Mouse (Mus musculus): ENCODE measurements around the gene Aunip. TPM values are rescaled to one million over a fixed set of nuclear protein-coding genes. Genes with fewer than 3 reads are reported as not detected.
A peak's percentile ranks its signal among the peaks of the same experiment; 100 is the strongest.

Gene Aunip
- polyA plus RNA-seq (2015; fragmentation: Nextera tagmentation; extraction: Ambion mirVana): 14.4 and 14.6 TPM in 2 replicates

DNA sequence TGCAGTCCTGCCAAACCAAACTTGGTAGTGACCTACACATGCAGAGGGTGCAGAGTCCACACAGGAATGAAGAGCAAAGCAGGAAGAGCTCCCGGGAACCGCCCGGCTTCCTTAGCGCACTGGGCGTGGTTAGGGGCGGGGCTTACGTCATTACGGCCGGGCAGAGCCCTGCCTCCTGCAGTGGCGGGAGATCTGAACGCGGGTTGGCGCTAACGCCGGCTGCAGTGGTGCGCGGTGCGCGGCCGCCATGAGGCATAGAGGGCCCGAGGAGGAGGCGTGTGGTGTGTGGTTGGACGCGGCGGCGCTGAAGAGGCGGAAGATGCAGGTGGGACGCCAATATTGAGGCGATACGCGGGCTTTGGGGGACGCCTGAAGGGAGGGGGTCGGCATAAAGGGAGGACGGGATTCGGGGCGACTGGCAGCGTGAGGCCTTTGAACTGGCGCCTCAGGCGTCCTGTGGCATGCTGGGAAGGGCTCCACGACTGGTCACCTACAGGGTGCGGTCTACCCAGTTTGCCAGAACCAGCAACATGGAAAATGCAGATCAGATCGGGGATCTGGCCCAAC, at the start of gene Aunip:
Gene Aunip, plus strand, starts transcription at position 155 of the 567 bp plus-strand sequence.
- Histone ChIP-seq H3K27ac (ENCODE audit: low read length) (peak within 1 kb of the TSS; percentile 68), H3K4me1 (ENCODE audit: control insufficient read depth, insufficient read depth, low read length) (peaks cover 17% of the 10 kb centered on the region), H3K4me2 (ENCODE audit: low read depth, low read length) (peak within 1 kb of the TSS; percentile 89), H3K4me3 (ENCODE audit: low read length) (peak within 1 kb of the TSS; percentile 70), H3K9me3 (ENCODE audit: control insufficient read depth, low read length) (no peaks in the 10 kb centered on the region), H3K27me3 (replicated peaks; ENCODE audit: control insufficient read depth, insufficient read depth, low read length) (no peaks in the 10 kb centered on the region), H3K9ac (ENCODE audit: low read depth, low read length) (peak within 1 kb of the TSS; percentile 73), H3K36me3 (ENCODE audit: control insufficient read depth, insufficient read depth, low read length) (0 out of 2 replicates have a peak, but pooled peaks cover 6% of the 10 kb centered on the region)
- ATAC-seq: peak; percentile 94
- WGBS: under 1% methylated on average over 41 of the region's 42 CpGs

DNA sequence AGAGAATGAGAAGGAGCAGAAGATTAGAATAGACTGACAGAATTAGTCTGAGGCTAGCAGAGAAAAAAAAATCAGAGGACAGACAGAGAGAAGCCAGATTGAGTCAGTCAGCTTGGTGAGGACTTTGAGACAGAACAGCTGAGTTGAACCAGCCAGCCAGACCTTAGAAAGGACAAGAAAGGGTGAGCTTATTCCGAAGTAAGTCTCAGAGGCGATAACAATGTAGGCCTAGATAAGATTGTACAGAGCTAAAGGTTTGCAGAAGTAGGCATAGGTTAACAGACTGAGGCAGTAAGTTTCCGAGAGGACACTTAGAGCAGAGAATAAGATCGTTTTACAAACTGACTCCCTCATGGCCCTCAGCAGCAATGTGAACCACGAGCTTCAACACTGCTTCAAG, 49.5 kb upstream of the Aunip start:
- Histone ChIP-seq H3K9me3 (ENCODE audit: control insufficient read depth, low read length) (no peaks in the 10 kb centered on the region), H3K36me3 (ENCODE audit: control insufficient read depth, insufficient read depth, low read length) (no peaks in the 10 kb centered on the region), H3K4me2 (ENCODE audit: low read depth, low read length) (no peak overlapping the region), H3K27me3 (replicated peaks; ENCODE audit: control insufficient read depth, insufficient read depth, low read length) (no peaks in the 10 kb centered on the region), H3K9ac (ENCODE audit: low read depth, low read length) (no peak overlapping the region), H3K4me3 (ENCODE audit: low read length) (no peak overlapping the region), H3K4me1 (ENCODE audit: control insufficient read depth, insufficient read depth, low read length) (no peaks in the 10 kb centered on the region), H3K27ac (ENCODE audit: low read length) (no peak overlapping the region)
- 72% methylated on average over 5 of the region's 5 CpGs for WGBS
- no peak for ATAC-seq

DNA sequence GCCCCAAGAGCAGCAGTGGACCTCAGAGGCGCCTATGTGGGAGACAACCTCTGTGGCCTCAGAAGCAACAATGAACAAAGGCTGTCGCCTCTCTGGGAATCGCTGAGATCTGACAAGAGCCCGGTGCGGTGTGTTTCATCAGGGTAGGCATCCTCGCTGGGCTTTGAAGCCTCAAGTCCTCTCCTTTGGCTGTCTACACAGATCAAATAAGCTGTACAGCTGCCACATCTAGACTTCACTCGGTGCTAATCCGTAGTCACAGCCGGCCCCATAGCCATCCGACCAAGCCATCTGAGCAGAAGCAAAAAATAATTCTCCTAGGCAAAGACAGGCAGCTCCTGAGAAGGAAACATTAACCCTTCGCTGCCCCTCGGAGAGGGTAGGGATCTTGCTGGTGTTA, 45.0 kb upstream of the Aunip start:
- Histone ChIP-seq H3K36me3 (ENCODE audit: control insufficient read depth, insufficient read depth, low read length) (0 out of 2 replicates have a peak, but pooled peaks cover under 1% of the 10 kb centered on the region), H3K4me2 (ENCODE audit: low read depth, low read length) (no peak overlapping the region), H3K27ac (ENCODE audit: low read length) (no peak overlapping the region), H3K4me3 (ENCODE audit: low read length) (no peak overlapping the region), H3K4me1 (ENCODE audit: control insufficient read depth, insufficient read depth, low read length) (peaks cover 5% of the 10 kb centered on the region; the same call in 1 of the 2 replicates), H3K9me3 (ENCODE audit: control insufficient read depth, low read length) (no peaks in the 10 kb centered on the region), H3K27me3 (replicated peaks; ENCODE audit: control insufficient read depth, insufficient read depth, low read length) (no peaks in the 10 kb centered on the region), H3K9ac (ENCODE audit: low read depth, low read length) (no peak overlapping the region; the same call in 1 of the 2 replicates)
- 45% methylated on average over 12 of the region's 12 CpGs for WGBS
- no peak for ATAC-seq

DNA sequence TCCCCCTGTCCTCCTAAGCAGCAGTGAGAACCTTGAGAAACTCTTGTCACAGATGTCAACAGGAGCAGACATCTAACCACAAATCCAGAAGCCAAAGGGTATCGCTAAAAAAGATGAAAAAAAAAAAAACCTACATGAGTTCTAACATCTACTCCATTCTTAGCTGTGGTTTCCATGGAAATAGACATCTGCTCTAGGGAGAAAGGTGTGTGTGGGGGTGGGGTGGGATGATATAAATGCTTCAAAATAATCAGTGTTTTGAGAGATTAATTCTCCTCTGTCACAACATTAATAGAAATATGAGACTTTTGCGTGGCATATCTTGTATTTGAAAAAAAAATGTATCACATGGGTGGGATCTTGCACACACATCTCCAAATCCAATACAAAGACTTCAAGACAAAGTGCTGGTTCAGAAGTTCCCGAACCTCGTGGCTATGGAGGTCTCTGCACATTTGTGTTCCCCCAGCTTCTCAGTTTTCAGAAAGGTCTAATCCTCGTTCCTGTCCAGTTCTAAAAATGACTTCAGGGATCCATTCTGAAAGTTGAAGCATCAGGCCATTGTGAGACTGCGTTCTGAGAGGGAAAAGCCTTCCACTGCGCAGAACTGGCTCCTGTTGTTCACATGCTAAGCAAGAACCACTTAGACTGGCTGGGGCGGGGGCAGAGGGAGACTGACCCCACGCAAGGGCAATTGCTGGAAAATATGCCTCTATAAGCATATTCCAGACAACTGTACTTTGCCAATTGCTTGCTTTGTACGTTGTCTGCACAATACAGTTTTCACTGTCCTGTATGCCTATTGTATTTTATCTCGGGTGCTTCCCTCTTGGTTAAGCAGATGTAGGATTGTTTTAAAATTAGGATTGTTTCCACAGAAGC, 44.2 kb upstream of the Aunip start:
- WGBS: 68% methylated on average over 11 of the region's 11 CpGs
- no peak overlapping the region for H3K27ac ChIP-seq (ENCODE audit: low read length)
- ATAC-seq: no peak
- H3K4me3 ChIP-seq (ENCODE audit: low read length): no peak overlapping the region
- H3K9me3 ChIP-seq (ENCODE audit: control insufficient read depth, low read length): no peaks in the 10 kb centered on the region
- H3K9ac ChIP-seq (ENCODE audit: low read depth, low read length): no peak overlapping the region
- no peaks in the 10 kb centered on the region for H3K27me3 ChIP-seq (replicated peaks; ENCODE audit: control insufficient read depth, insufficient read depth, low read length)
- H3K4me1 ChIP-seq (ENCODE audit: control insufficient read depth, insufficient read depth, low read length): peaks cover 5% of the 10 kb centered on the region; the same call in 1 of the 2 replicates
- H3K36me3 ChIP-seq (ENCODE audit: control insufficient read depth, insufficient read depth, low read length): peaks cover 8% of the 10 kb centered on the region
- H3K4me2 ChIP-seq (ENCODE audit: low read depth, low read length): no peak overlapping the region

DNA sequence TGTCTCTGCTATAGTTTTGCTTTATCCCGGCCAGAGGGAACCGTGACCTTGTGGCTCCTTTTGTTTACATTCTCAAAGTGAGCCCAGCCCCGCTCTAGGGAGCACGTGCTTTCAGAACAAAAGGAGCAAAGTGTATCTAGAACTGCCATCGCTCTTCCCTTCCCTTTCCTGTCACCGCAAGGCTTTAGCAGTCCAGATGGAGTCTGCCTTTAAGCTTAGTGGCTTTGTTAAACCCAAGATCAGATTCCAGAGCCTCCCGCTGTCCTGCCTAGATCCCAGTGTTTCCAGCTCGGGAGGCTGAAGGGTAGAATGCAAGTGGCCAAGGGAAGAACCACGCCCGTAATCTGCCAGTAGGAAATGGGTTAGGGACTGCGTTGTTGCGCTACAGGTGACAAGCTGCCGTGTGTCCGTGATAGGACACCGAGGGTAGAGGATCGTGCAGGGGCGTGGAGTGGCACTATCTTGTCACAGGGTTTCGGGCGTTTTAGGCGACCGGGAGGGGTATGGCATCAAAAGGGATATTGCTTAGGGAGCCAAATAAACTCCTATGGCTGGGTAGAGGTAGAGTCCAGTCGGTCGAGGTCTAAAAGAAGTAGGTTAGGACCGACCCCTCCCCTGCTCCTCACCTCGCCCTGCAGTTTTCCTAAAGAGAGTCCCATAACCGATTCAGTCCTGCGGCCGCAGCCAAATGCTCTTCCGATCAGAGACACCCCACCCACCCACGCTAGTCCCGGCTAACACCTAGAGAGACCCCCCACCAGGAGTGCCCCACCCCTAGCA, 43.2 kb upstream of the Aunip start:
- H3K27ac ChIP-seq (ENCODE audit: low read length): peak overlapping the region; percentile 68
- H3K4me2 ChIP-seq (ENCODE audit: low read depth, low read length): peak overlapping the region; percentile 97
- peak overlapping the region; percentile 94 for H3K4me3 ChIP-seq (ENCODE audit: low read length)
- peak; percentile 26 for ATAC-seq
- H3K9ac ChIP-seq (ENCODE audit: low read depth, low read length): peak overlapping the region; percentile 89
- 0% methylated on average over 31 of the region's 31 CpGs for WGBS
- peaks cover 5% of the 10 kb centered on the region; the same call in 1 of the 2 replicates for H3K4me1 ChIP-seq (ENCODE audit: control insufficient read depth, insufficient read depth, low read length)
- no peaks in the 10 kb centered on the region for H3K27me3 ChIP-seq (replicated peaks; ENCODE audit: control insufficient read depth, insufficient read depth, low read length)
- no peaks in the 10 kb centered on the region for H3K9me3 ChIP-seq (ENCODE audit: control insufficient read depth, low read length)
- H3K36me3 ChIP-seq (ENCODE audit: control insufficient read depth, insufficient read depth, low read length): peaks cover 8% of the 10 kb centered on the region

DNA sequence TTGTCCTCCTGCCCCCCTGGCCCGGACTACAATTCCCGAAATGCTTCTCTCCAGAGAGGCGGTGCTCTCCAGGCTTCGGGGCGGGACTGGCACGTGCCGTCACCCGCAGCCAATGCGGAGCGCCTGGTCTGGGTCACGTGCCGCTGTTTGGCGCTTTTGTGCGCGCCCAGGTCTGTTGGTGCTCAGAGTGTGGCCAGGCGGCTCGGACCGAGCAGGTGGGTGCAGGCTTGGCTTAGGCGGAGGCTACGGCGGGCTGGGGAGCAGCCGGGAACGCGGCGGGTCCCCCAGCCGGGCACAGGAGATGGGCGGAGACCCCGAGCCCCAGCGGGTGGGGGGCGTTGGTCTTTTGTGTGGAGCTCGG, 42.6 kb upstream of the Aunip start, which contains the start of gene Stmn1:
Gene Stmn1, plus strand, starts transcription at position 106 of the 361 bp plus-strand sequence.
- ATAC-seq: peak; percentile 96
- peaks cover 12% of the 10 kb centered on the region for H3K36me3 ChIP-seq (ENCODE audit: control insufficient read depth, insufficient read depth, low read length)
- H3K27ac ChIP-seq (ENCODE audit: low read length): peak within 1 kb of the TSS; percentile 91
- H3K4me2 ChIP-seq (ENCODE audit: low read depth, low read length): peak within 1 kb of the TSS; percentile 97
- no peaks in the 10 kb centered on the region for H3K9me3 ChIP-seq (ENCODE audit: control insufficient read depth, low read length)
- H3K27me3 ChIP-seq (replicated peaks; ENCODE audit: control insufficient read depth, insufficient read depth, low read length): no peaks in the 10 kb centered on the region
- peak within 1 kb of the TSS; percentile 89 for H3K9ac ChIP-seq (ENCODE audit: low read depth, low read length)
- under 1% methylated on average over 31 of the region's 31 CpGs for WGBS
- peak within 1 kb of the TSS; percentile 94 for H3K4me3 ChIP-seq (ENCODE audit: low read length)
- H3K4me1 ChIP-seq (ENCODE audit: control insufficient read depth, insufficient read depth, low read length): peaks cover 5% of the 10 kb centered on the region; the same call in 1 of the 2 replicates

DNA sequence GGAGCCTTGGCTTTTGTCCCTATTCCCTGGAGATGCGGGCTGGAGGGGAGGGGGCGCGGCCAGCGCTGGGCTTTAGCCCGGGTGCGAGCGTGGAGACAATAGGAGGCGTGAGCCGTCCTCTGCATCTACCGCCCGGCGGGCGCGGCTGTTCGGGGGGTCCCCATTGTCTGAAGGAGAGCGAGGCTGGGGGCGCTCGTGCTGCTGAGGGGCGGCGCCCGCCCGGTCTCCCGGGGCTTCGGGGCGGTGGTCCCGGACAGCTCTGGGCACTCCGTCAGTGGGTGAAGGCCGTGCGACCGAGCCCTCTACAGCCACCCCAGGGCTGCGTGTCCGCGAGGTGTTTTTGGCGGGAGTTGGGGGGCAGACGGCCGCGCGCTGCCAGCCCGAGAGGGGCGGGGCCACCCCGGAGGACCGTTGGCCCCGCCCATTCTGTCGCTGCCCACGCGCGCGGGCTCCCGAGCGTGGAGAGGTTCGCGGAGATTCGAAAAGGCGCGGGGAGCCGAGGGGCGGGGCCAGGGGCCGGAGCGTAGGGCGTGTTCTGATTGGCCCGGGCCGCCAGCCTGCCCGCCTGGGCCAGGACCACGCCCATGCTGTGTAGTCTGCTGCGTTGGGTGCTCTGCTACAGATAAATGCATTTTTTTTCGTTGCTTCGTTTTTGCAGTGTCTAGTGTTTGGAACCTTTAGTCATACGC, 42.1 kb upstream of the Aunip start:
- Histone ChIP-seq H3K4me1 (ENCODE audit: control insufficient read depth, insufficient read depth, low read length) (peaks cover 5% of the 10 kb centered on the region; the same call in 1 of the 2 replicates), H3K27ac (ENCODE audit: low read length) (peak overlapping the region; percentile 91), H3K36me3 (ENCODE audit: control insufficient read depth, insufficient read depth, low read length) (peaks cover 12% of the 10 kb centered on the region), H3K4me3 (ENCODE audit: low read length) (peak overlapping the region; percentile 94), H3K4me2 (ENCODE audit: low read depth, low read length) (peak overlapping the region; percentile 97), H3K9ac (ENCODE audit: low read depth, low read length) (peak overlapping the region; percentile 89), H3K9me3 (ENCODE audit: control insufficient read depth, low read length) (no peaks in the 10 kb centered on the region), H3K27me3 (replicated peaks; ENCODE audit: control insufficient read depth, insufficient read depth, low read length) (no peaks in the 10 kb centered on the region)
- WGBS: under 1% methylated on average over 66 of the region's 68 CpGs
- peak; percentile 88 for ATAC-seq

DNA sequence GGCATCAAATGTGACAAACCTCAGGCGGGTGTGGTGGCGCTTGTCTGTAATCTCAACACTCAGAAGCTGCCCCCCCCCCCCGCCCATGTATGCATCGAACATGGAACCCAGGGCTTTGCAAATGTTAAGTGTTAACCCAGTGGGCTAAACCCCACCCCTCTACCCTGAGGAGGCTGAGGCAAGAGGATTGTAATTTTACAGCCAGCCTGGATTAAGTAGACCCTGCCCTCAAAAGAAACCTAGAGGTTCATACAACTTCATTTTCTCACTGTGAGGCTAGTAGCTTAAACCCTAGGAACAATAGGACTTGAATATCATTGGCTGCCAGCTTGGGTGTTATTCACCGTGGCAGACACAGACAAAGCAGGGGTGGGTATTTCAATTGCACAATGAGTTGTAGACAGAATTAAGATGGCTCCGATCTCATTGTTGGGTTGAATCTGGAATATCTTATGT, 41.4 kb upstream of the Aunip start:
- Histone ChIP-seq H3K4me2 (ENCODE audit: low read depth, low read length) (peak overlapping the region; percentile 97), H3K9ac (ENCODE audit: low read depth, low read length) (peak overlapping the region; percentile 89), H3K27ac (ENCODE audit: low read length) (peak overlapping the region; percentile 41; the same call in 1 of the 2 replicates), H3K36me3 (ENCODE audit: control insufficient read depth, insufficient read depth, low read length) (peaks cover 16% of the 10 kb centered on the region), H3K4me3 (ENCODE audit: low read length) (peak overlapping the region; percentile 94), H3K27me3 (replicated peaks; ENCODE audit: control insufficient read depth, insufficient read depth, low read length) (no peaks in the 10 kb centered on the region), H3K4me1 (ENCODE audit: control insufficient read depth, insufficient read depth, low read length) (peaks cover 5% of the 10 kb centered on the region; the same call in 1 of the 2 replicates), H3K9me3 (ENCODE audit: control insufficient read depth, low read length) (no peaks in the 10 kb centered on the region)
- 14% methylated on average over 6 of the region's 6 CpGs for WGBS
- peak; percentile 19; the same call in 1 of the 2 replicates for ATAC-seq

Measured in intestine, embryonic 16.5 days (tissue).